Mouse (Mus musculus) heart, embryonic 16.5 days (tissue): Measurements from ENCODE around the gene Rpl5. TPM values are rescaled to one million over a fixed set of nuclear protein-coding genes. Genes with fewer than 3 reads are reported as not detected.
A peak's percentile ranks its signal among the peaks of the same experiment; 100 is the strongest.

Experiments used
- ATAC-seq: fragments of 200-750 bp; cut with Nextera tagmentation; replicated peaks from 2 replicates; pipeline ENCODE4 v1.8.0; 2017; ENCODE audit warnings: moderate number of reproducible peaks; ENCODE audit not compliant: insufficient read depth, low FRiP score; ENCODE audit errors: extremely low read depth
- H3K27ac ChIP-seq: fragments of 300-500 bp; sonication (generic); 2 replicates; pipeline ENCODE4 v1.5.1; 2014; ENCODE audit warnings: mild to moderate bottlenecking, low read length, control low read depth, moderate library complexity
- H3K27me3 ChIP-seq: fragments of 300-500 bp; sonication (generic); 2 replicates; pipeline ENCODE4 v1.6.1; 2014; ENCODE audit warnings: low read length, mixed read lengths; ENCODE audit not compliant: control insufficient read depth, insufficient read depth
- H3K36me3 ChIP-seq: fragments of 300-500 bp; sonication (generic); 2 replicates; pipeline ENCODE4 v1.6.1; 2014; ENCODE audit not compliant: control insufficient read depth, insufficient read depth
- H3K4me1 ChIP-seq: fragments of 300-500 bp; sonication (generic); 2 replicates; pipeline ENCODE4 v1.6.1; 2014; ENCODE audit warnings: low read length, mixed read lengths; ENCODE audit not compliant: control insufficient read depth, insufficient read depth
- H3K4me2 ChIP-seq: fragments of 300-500 bp; sonication (generic); 2 replicates; pipeline ENCODE4 v1.6.1; 2014; ENCODE audit warnings: low read depth, mild to moderate bottlenecking, control low read depth, low read length
- H3K4me3 ChIP-seq: fragments of 300-500 bp; sonication (generic); 2 replicates; pipeline ENCODE4 v1.5.1; 2014; ENCODE audit warnings: mild to moderate bottlenecking, control low read depth, low read length
- H3K9ac ChIP-seq: fragments of 300-500 bp; sonication (generic); 2 replicates; pipeline ENCODE4 v1.6.1; 2014; ENCODE audit warnings: low read length, control low read depth
- H3K9me3 ChIP-seq: fragments of 300-500 bp; sonication (generic); replicated peaks from 2 replicates; pipeline ENCODE4 v1.6.1; 2016; ENCODE audit warnings: low read length; ENCODE audit not compliant: control insufficient read depth
- WGBS: fragments of 180-500 bp; shearing (Covaris S2); extraction: QIAGEN DNeasy Blood & Tissue Kit; methylation state at CpG from one replicate; pipeline ENCODE4 v1.1.7; 2014; 5-methylcytosine and 5-hydroxymethylcytosine counted together
- polyA plus RNA-seq: library from polyadenylated mRNA; unstranded; fragments of >200 nt; fragmentation: Nextera tagmentation; extraction: Ambion mirVana; gene quantifications from 2 replicates; pipeline ENCODE4 v1.2.1, GENCODE M21; 2015

The Rpl5 gene
- polyA plus RNA-seq, result 41.8 and 46.6 TPM in 2 replicates

GRCm38 (mm10) chr5:107900206-107901013 is at the start of gene Rpl5:
TSS of gene Rpl5 (plus strand) at chr5:107900502.
- peak within 1 kb of the TSS; percentile 80 for H3K4me3 ChIP-seq
- peak within 1 kb of the TSS; percentile 80 for H3K4me2 ChIP-seq
- H3K27ac ChIP-seq, result peak within 1 kb of the TSS; percentile 73
- peak within 1 kb of the TSS; percentile 99 for H3K9ac ChIP-seq
- peaks cover 13% of the 10 kb centered on the region for H3K4me1 ChIP-seq
- no peaks in the 10 kb centered on the region for H3K9me3 ChIP-seq
- peaks cover 29% of the 10 kb centered on the region for H3K36me3 ChIP-seq
- H3K27me3 ChIP-seq, result no peaks in the 10 kb centered on the region
- peak; percentile 97 for ATAC-seq
- WGBS, result 4% methylated on average over 65 of the region's 66 CpGs

GRCm38 (mm10) chr5:107853807-107854206 is 46.5 kb upstream of the Rpl5 start:
- Histone ChIP-seq H3K9me3 (peaks cover 3% of the 10 kb centered on the region), H3K27ac (peak overlapping the region; percentile 87), H3K4me3 (0 out of 2 replicates have a peak overlapping the region, but pooled peaks have one; percentile 8), H3K36me3 (peaks cover 5% of the 10 kb centered on the region), H3K4me2 (peak overlapping the region; percentile 52), H3K4me1 (peaks cover 19% of the 10 kb centered on the region), H3K27me3 (no peaks in the 10 kb centered on the region), H3K9ac (peak overlapping the region; percentile 69)
- peak; percentile 90 for ATAC-seq
- 11% methylated on average over 6 of the region's 6 CpGs for WGBS

DNA sequence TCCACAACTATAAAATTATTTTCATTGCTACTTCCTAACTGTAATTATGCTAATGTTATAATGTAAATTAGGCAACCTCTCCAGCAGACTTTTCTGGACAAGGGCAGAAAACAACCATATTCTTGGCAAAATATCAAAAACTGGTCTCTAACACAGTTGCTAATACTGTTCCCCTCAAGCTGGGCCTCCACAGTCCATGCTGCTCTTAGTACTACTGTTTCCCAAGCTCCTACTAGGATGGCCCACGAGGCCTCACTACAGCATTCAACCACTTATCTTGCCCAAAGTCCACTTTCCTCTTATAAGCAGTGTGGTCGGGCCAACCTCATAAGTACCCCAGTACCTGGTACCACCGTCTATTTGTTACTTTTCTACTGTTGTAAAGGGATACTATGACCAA is 45.7 kb upstream of the Rpl5 start:
- Histone ChIP-seq H3K27me3 (no peaks in the 10 kb centered on the region), H3K27ac (peak overlapping the region; percentile 87), H3K9me3 (peaks cover 3% of the 10 kb centered on the region), H3K36me3 (peaks cover 5% of the 10 kb centered on the region), H3K9ac (no peak overlapping the region), H3K4me3 (no peak overlapping the region), H3K4me1 (peaks cover 19% of the 10 kb centered on the region), H3K4me2 (no peak overlapping the region)
- no peak for ATAC-seq
- WGBS, result 36% methylated on average over 3 of the region's 3 CpGs

- no peak for ATAC-seq
- Histone ChIP-seq H3K4me2 (no peak overlapping the region), H3K27ac (no peak overlapping the region), H3K27me3 (no peaks in the 10 kb centered on the region), H3K36me3 (no peaks in the 10 kb centered on the region), H3K4me3 (no peak overlapping the region), H3K4me1 (peaks cover 19% of the 10 kb centered on the region), H3K9ac (no peak overlapping the region), H3K9me3 (no peaks in the 10 kb centered on the region)
- 61% methylated on average over 2 of the region's 2 CpGs for WGBS
These were observed 44.8 kb upstream of the Rpl5 start for GRCm38 (mm10) chr5:107855546-107855945.

GRCm38 (mm10) chr5:107858963-107859362 is 41.3 kb upstream of the Rpl5 start:
- Histone ChIP-seq H3K36me3 (no peaks in the 10 kb centered on the region), H3K4me2 (no peak overlapping the region), H3K9ac (no peak overlapping the region), H3K4me1 (peaks cover 10% of the 10 kb centered on the region), H3K9me3 (no peaks in the 10 kb centered on the region), H3K4me3 (no peak overlapping the region), H3K27ac (no peak overlapping the region), H3K27me3 (no peaks in the 10 kb centered on the region)
- WGBS, result 51% methylated on average over 2 of the region's 2 CpGs
- ATAC-seq, result no peak

DNA sequence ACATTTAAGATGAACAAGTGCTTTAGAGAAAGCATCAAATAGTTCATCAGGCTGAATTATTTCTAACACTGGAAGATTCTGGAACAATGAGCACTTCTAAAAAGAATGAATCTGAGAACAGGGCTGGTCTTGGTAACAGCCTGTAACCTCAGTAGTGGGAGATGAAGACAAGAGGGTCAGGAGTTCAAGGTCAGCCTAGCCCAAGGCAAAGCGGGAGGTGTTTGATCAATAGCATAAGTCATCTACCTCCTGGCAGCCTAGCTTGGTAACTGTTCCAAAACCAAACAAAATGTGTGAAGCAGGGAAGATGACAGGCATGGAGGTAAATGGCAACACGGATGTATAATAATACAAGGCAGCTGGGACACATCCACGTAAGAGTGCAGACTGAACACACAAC is 36.3 kb upstream of the Rpl5 start:
- H3K9ac ChIP-seq, result no peak overlapping the region
- peaks cover 20% of the 10 kb centered on the region for H3K4me1 ChIP-seq
- WGBS, result 72% methylated on average over 3 of the region's 3 CpGs
- no peak overlapping the region for H3K4me2 ChIP-seq
- ATAC-seq, result no peak
- H3K27me3 ChIP-seq, result no peaks in the 10 kb centered on the region
- no peaks in the 10 kb centered on the region for H3K9me3 ChIP-seq
- H3K4me3 ChIP-seq, result no peak overlapping the region
- no peak overlapping the region for H3K27ac ChIP-seq
- no peaks in the 10 kb centered on the region for H3K36me3 ChIP-seq

DNA sequence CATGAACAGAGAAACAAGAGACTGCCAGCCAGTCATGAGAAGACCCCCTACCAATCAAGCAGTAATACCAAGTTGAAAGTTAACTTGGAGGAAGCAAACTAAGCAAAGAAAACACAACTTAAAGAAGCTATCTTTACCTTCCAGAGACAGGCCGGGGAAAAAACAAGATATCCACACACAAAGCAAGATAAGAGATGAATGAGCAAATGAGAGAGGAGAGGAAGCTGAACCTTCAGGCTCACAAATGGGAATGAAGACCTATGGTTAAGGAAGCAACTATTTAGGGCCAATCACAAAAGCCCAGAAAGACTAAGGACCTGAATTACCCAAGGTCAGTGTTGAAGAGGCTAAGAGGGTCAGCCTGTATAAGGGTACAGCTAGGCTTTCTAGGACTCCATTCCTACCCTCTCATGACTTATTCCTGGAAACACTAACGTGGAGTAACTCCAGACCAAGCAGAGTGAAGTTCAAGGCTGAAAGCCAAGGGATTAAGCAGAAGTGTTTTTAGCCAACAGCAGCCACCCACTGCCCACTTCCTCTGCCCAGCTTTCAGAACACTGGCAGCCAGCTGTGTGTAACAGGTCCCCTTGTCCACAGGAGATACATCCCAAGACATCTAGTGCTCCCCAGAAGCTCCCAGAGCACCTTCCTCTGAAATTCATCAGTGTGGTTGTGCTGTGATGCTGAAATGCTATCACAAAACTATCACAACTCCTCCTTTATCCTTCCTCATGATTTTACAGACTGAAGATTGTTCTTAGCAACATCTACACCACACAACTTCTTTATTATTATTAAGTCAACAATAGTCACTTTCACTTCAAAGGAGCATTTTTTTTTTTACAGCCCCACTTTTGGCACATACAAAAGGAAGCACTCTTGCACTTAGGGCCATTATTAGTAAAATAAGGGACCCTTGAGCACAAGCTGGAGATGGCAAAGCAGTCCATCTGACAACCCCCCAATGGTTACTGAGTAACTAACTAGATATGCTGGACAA is 33.9 kb upstream of the Rpl5 start:
- no peak overlapping the region for H3K4me3 ChIP-seq
- H3K27me3 ChIP-seq, result no peaks in the 10 kb centered on the region
- ATAC-seq, result no peak
- 21% methylated on average over 2 of the region's 2 CpGs for WGBS
- peaks cover 20% of the 10 kb centered on the region for H3K4me1 ChIP-seq
- H3K4me2 ChIP-seq, result no peak overlapping the region; the same call in 1 of the 2 replicates
- no peaks in the 10 kb centered on the region for H3K36me3 ChIP-seq
- peak overlapping the region; percentile 22 for H3K27ac ChIP-seq
- no peaks in the 10 kb centered on the region for H3K9me3 ChIP-seq
- H3K9ac ChIP-seq, result no peak overlapping the region

DNA sequence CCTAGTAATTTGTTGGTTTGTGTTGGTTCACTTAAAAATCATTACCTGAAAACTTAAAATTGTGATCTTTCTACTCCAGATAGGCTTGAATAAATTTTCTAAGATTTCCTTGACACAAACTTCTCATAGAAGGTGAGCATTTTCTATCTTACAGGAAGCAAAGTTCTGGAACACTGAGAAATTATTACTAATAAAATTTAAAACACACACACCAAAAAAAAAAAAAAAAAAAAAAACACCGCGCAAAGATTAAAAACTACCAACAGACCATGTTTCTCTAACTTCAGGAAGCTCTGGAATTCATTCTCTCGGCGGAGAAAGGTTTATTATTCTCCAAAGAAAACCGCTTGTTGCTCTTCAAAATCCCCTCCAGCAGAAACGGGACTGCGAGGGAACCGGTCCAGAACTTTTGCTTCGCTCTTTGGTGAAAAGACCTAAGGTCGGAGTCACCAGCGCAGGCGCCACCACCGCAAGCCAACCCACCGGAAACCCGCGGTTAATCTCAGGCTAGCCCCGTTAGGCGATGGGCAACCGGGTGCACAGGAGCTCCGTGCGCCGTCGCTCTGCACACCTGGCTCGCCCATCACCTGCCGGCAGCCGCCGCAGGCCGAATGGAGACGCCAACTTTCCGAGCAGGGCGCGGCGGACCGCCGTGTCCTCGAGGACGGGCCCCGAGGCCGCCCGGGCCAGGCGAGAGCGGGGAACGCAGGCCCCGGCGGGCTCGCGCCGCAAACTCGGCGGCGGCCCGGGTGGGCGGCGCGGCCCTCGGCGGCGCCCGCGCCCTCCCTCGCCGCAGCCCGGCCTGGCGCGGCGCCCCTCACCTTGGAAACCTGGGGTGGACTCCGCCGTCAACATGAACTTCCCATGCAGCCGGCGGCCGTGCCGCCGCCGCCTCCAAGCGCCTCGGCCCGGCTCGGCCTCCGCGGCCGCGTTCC is 32.1 kb upstream of the Rpl5 start:
- H3K9ac ChIP-seq, result peak overlapping the region; percentile 98
- H3K4me2 ChIP-seq, result peak overlapping the region; percentile 56
- ATAC-seq, result peak; percentile 57
- H3K27me3 ChIP-seq, result no peaks in the 10 kb centered on the region
- H3K4me3 ChIP-seq, result peak overlapping the region; percentile 92
- under 1% methylated on average over 70 of the region's 82 CpGs for WGBS
- H3K9me3 ChIP-seq, result no peaks in the 10 kb centered on the region
- H3K27ac ChIP-seq, result peak overlapping the region; percentile 99
- no peaks in the 10 kb centered on the region for H3K36me3 ChIP-seq
- H3K4me1 ChIP-seq, result peaks cover 32% of the 10 kb centered on the region
